Mouse (Mus musculus): ENCODE measurements around the gene Gid8.
"Not testable (repeated sequence)": the region's sequence is repeated elsewhere in the genome, so short reads cannot be mapped to it uniquely, and the experiment has no call there.

Gid8 gene

DNA sequence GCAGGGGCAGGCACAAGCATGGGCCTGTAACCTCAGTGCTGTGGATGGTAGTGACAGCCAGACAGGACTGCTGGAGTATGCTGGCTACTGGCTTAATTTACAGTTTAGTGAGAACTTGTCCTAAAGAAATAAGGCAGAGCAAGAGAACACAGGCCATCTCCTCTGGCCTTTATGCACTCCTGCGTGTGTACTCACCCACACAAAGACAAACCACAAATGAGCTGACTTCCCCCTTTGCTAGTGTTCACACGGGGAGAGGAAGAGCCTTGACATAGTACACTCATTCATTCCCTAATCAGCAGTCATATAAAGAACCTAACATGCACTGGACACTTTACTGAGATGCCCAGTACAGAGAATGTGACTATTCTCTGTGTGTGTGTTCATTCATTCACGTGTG, 4.9 kb upstream of the Gid8 start:
- in situ Hi-C loops (cut with MboI; ENCODE audit: low pct_unique_long_range_greater_than_20kb in 1 of 2, low sequenced_read_pairs in 2 of 2, unreplicated experiment in 1 of 2): no loop called here

DNA sequence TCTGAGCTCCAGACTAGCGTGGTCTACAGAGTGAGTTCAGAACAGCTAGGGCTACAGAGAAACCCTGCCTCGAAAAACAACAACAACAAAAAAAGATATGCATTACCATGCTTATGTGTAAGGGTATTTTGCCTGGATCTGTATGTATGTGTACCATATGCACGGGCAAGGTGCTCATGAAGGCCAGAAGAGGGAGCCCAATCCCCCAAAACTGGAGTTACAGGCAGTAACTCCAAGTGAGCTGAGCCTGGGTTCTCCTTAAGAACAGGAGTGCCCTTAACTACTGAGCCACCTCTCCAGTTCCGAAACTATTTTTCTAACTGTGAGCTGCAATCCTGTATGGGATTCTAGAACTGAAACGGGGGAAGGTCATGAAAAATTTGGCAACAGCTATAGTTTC, 3.9 kb upstream of the Gid8 start:
- in situ Hi-C loops (cut with MboI; ENCODE audit: low pct_unique_long_range_greater_than_20kb in 1 of 2, low sequenced_read_pairs in 2 of 2, unreplicated experiment in 1 of 2): no loop called here

DNA sequence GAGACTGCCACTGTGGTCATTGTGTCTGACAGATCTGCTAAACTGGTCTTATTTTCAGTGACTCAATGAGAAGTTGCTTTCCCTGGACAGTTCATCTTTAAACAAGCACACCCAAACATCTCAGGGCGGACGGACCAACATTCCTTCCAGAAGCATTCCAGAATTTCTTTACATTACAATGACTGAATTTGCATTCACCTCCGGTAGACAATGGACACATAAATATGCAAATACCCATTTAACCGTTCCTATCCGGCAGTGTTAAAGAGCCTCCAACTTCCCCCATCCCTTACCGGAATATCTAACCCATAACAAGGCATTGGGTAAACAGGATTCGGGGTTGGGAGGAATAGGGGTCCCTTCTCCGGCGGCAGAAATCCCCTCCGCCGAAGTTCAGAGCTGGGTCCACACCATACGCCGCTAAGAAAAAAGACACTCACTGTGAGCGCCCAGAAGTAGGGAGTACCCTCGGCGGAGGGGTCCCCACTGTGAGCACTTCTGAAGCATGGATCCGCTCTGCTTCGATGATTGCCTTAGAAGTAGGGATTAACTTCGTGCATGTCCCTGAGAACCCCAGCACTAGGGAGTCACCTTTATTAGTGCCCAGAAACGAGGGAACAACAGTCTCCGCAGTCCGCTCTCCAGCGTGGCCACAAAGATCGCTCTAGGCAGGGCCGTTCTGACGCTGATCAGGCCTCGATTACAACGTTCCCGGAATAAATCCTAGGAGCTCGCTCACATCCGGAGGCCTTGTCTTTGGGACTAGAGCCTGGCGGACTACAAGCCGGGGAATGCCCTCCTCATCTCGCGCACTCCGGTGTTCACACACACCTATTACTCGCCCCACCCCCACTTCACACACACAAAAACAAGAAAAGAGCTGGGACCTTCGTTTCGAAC, 644 bp upstream of the Gid8 start:
- in situ Hi-C loops (cut with MboI; ENCODE audit: low pct_unique_long_range_greater_than_20kb in 1 of 2, low sequenced_read_pairs in 2 of 2, unreplicated experiment in 1 of 2): no loop called here

DNA sequence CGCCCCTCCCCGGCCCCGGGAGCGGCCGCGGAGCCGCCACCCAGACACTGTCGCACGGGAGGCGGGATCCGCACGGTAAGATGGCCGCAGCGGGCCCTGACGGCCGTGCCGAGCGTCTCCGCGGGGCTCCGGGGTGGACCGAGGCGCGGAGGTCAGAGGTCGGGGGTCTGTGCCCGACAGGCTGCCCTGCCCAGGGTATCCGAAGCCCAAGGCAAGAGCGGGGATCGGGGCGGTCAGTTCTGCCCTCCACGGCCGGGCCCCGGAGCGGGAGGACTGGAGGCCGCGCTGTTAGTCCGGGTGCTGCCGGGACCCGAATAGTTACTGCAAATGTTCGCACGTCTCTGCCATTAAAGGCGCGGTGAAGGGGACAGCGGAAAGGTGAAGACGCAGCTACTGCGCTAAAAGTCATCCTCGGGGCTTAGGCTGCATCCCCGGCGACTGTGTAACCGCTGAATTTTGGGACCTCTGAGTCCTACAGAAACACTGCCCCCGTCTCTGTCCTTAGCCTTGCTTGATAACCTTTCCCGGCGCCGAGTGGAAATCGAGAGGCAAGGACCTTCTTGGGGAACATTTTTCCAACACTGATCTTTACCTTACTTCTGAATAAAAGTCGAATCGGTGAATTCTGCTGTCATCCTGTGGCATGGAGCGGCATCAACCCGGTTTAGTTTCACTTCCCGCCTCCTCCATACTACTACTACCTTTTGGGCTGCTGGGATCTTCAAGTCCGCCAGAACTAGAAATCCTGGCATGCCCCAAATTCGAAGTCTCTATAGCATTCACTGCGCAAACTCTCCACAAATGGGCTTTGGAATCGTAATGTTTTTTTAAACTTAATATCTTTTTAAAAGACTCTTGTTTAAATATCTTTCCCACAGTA, 599 bp downstream of the Gid8 start:
- in situ Hi-C loops (cut with MboI; ENCODE audit: low pct_unique_long_range_greater_than_20kb in 1 of 2, low sequenced_read_pairs in 2 of 2, unreplicated experiment in 1 of 2): no loop called here

DNA sequence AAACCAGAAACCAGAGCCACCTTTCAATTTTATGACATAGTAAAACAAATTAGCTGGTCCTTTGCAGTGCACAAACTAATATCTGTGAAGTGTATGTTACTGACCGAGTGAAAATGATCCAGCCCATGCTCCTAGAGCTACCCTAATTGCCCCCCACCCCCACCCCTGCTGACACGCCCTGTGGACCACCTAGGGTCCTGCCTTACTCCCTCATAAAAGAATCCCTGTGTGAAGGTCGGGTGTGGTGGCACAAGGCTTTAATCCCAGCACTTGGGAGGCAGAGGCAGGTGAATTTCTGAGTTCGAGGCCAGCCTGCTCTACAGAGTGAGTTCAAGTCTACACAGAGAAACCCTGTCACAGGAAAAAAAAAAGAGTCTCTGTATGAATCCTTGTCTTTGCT, 1.6 kb downstream of the Gid8 start:
- in situ Hi-C loops (cut with MboI; ENCODE audit: low pct_unique_long_range_greater_than_20kb in 1 of 2, low sequenced_read_pairs in 2 of 2, unreplicated experiment in 1 of 2): no loop called here

DNA sequence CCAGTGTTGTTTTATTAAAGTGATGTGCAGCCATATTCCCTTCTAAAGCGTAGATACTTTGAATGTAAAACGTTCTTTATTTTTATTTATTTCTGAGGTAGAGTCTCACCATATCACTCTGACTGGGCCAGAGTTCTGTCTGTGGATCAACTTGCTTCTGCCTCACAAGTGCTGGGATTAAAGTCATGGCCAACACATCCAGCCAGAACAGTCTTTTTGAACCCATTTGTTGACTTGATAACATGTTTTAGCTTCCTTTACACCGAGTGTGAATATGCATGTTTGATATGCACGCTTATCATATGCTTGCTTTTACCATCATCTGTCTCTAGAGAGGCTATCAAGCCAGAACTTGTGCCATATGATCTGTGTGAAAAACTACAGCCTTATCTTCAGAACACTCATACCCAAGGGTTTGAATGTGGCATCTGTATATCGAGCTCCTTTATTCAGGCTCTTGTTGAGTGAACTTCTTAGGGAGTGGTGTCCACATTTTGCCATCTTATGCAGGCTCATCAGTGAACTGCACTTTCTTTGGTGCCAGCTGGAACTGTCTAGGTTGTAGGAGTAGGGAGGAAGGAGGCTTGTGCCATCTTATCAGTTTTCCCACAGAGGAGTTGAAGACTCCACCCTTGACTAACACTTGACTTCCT, 2.2 kb downstream of the Gid8 start:
- in situ Hi-C loops (cut with MboI; ENCODE audit: low pct_unique_long_range_greater_than_20kb in 1 of 2, low sequenced_read_pairs in 2 of 2, unreplicated experiment in 1 of 2): no loop called here

DNA sequence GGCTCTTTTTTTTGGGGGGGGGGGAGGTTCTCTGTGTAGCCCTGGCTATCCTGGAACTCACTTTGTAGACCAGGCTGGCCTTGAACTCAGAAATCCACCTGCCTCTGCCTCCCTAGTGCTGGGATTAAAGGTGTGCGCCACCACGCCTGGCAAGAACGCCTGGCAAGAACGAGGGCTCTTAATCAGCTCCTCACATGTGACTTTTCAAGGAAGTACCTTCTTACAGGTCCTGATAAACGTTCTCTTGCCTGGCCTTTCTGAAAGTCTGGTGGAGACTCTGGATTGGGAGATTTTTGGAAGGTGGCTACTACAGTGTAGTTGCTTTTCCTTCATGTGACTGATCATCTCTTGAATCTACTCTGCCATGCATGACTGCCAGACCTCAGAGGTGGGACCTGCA, 12.8 kb downstream of the Gid8 start:
- in situ Hi-C loops (cut with MboI; ENCODE audit: low pct_unique_long_range_greater_than_20kb in 1 of 2, low sequenced_read_pairs in 2 of 2, unreplicated experiment in 1 of 2): not testable (repeated sequence)

DNA sequence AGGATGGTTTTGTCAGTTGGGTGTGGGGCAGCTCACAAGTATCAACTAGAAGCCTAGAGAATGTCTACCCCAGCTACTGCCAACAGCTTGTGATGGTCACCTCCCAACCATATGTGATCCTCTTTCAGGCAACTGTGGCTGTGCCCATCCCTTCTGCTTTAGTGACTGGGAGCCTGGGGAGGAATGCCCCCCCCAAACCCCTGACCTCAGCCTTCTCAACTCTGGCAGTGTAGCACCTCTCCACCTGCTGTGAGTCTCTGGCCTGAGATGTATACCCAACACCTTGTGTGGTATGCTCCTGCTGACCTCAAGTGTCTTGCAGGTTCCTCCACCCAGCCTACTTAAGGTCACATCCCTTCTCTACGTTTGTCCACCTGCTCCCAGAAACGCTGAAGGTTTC, 13.9 kb downstream of the Gid8 start:
- in situ Hi-C loops (cut with MboI; ENCODE audit: low pct_unique_long_range_greater_than_20kb in 1 of 2, low sequenced_read_pairs in 2 of 2, unreplicated experiment in 1 of 2): no loop called here

DNA sequence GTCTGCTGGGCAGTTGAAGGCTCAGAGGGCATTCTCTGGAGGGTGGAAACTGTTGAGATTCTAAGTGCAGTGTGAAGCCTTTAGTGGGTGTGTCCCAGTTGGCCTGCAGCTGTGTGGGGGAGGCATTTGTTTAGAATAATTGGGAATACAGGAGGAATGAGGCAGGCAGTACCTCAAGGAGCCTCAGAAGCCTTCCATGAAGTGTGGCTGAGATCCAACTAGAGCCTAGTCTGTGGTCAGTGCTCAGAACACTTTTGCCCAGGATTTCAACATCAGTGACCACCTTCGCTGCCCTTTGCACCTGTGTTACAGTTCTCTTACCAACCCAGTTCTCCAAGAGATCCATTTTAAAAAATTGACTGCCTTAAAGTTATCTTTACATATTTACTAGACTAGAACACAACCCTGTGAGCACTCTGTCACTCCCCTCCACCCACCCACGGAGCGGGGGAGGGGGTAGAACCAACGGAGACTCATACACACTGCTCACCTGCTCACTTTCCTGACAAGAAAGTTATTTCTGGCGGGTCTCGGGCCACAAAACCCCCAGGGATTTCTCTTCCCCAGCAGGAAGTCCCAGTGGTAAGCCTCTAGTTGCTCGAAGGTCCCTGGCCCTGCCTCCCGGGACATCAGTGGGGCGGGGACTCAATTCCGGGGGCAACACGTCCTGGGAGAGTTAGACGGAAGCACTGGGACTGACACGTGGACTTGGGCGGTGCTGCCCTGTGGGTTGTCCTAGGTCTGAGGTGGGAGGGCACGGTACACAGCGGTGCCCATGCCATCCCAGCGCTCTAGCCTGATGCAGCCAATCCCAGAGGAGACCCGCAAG, 14.9 kb downstream of the Gid8 start, which contains the start of gene Slc17a9:
TSS of gene Slc17a9 (plus strand) at position 679 of the 829 bp plus-strand sequence.
- in situ Hi-C loops (cut with MboI; ENCODE audit: low pct_unique_long_range_greater_than_20kb in 1 of 2, low sequenced_read_pairs in 2 of 2, unreplicated experiment in 1 of 2): no loop called here

DNA sequence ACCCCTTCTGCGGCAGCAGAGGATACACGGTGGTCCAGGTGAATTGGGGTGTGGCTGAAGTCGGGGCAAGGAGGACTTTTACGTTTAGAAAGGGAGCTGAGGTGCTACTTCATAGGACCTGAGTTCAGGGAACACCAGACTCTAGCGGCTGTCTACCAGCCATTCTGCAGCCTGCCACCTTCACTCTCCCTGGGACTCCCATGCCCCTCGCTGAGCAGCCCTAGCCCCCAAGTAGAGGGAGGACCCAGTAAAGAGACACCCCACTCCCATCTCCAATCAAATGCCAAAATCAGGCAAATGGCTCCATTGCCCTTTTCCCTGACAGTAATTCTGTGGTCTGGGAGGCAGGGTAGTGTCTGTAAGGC, 15.5 kb downstream of the Gid8 start:
- in situ Hi-C loops (cut with MboI; ENCODE audit: low pct_unique_long_range_greater_than_20kb in 1 of 2, low sequenced_read_pairs in 2 of 2, unreplicated experiment in 1 of 2): no loop called here

DNA sequence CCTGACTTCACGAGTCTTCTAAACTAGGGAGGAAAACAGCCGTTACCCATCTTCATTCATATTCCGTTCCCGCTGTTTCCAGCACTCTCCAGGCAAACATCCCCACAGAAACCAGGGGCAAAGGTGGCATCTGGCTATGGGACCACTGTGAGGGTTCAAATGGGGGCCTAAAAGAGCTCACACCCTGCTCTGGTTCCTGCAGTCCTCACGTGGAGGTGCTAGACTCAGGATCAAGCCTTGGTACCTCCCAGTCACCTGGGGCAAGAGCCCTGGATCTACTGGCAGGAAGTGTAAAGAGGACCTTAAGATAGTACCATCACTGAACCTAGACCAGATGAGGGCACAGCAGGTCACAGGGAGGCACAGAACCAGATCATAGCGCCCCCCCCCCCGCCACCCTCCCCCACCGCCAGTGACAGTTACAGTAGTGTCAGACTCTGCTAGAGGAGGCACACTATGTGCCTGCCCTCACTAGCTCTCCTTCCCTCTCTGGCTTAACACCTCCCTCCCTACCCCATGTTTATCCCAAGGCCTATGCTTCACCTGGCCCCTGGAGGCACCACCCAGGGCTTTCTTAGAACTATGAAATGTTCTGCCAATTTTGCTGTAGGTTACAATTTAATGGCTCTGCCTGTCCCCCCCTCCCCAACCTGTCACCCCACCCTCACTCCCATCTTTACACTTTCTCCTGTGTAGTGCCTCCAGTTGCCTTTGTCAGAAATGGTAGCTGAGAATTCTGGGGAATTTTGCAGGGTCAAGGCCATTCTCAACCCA, 16.1 kb downstream of the Gid8 start:
- in situ Hi-C loops (cut with MboI; ENCODE audit: low pct_unique_long_range_greater_than_20kb in 1 of 2, low sequenced_read_pairs in 2 of 2, unreplicated experiment in 1 of 2): no loop called here

DNA sequence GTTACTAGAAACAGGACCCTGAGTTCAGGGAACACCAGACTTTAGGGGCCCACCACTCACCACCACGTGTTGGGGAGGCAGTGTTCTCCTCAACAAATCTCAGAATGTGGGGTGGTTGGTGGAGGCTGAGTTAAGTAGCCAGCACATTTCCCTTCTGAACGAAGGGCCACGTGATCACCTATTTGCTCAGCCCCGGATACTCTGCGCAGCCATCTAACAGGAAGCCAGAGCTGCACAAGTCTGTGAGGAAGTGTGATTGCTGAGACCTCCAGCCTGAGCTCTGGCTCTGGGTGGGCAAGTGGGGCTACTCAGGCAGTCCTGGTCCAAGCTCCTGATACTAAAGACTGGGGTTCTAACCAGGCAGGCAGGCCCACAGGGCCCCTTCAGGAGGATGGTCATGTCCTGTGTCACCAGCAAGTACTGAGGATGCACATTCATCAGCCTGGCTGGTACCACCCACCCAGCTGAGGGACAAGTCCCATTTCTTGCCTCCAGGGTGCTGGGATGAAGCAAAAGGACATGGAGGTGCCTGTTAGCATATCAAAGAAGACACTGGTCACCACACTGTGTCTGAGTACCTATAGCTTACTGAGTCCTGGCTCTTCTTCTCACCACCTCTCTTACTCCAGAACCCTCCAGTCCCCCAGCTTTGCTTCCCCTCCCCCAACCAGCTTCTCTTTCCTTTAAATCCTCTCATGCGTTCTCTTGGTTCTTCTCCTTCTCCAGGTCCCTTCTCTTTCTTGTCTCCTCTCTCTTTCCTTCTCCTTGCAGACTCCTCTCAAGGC, 16.9 kb downstream of the Gid8 start:
- in situ Hi-C loops (cut with MboI; ENCODE audit: low pct_unique_long_range_greater_than_20kb in 1 of 2, low sequenced_read_pairs in 2 of 2, unreplicated experiment in 1 of 2): no loop called here

DNA sequence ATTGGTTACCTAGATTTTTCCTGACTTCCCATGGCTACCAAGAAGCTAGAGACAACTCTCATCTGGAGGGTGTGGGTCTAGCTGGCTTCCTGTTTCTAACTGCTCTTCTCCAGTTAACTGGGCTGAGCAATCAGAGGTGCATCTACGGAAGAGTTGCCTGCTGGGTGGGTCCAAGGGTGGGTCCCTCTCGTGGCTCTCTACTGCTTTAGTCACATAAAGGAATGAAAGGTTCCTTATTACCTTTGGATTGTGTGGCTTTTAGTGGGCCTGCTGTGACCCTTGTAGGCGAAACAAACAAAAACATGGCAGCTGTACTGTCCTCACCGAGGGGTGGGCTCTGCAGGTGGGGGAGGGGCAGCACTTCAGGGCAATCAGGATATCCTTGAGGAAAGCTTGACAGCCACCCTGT, 17.7 kb downstream of the Gid8 start:
- in situ Hi-C loops (cut with MboI; ENCODE audit: low pct_unique_long_range_greater_than_20kb in 1 of 2, low sequenced_read_pairs in 2 of 2, unreplicated experiment in 1 of 2): no loop called here

DNA sequence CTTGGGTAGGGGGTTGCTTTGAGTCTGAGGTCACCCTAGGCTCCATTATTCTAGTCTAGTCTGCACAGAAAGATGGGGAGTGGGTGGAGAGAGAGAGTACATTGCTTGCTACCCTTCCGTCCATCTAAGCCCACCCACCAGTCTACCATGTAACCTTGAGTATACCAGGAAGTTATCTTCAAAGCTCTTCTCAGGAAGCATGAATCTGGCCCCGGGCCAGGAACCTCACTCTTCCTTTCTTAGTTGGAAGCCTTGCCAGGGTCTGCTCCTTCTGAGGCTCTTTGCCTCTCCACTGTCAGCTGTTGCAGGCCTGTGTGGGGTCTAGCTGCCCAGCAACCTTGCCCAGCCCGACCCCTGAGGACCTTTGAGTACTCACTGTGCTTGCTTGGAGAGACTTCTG, 21.1 kb downstream of the Gid8 start:
- in situ Hi-C loops (cut with MboI; ENCODE audit: low pct_unique_long_range_greater_than_20kb in 1 of 2, low sequenced_read_pairs in 2 of 2, unreplicated experiment in 1 of 2): no loop called here

DNA sequence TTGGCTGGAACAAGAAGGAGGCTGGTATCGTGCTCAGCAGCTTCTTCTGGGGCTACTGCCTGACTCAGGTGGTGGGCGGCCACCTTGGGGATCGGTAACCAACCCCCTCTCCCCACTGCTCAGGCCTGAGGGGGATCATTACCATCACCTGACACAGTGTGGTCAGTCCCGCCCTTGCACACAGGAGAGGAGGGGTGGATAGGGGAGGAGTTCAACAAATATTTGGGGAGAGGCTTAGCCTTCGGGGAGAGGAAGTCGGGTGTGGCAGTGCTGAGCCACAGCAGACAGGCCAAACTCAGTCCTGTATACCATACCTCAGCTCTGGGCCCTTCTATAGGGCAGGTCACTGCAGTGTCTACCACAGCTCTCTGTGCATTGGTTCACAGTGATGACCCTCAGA, 22.1 kb downstream of the Gid8 start:
- in situ Hi-C loops (cut with MboI; ENCODE audit: low pct_unique_long_range_greater_than_20kb in 1 of 2, low sequenced_read_pairs in 2 of 2, unreplicated experiment in 1 of 2): no loop called here

DNA sequence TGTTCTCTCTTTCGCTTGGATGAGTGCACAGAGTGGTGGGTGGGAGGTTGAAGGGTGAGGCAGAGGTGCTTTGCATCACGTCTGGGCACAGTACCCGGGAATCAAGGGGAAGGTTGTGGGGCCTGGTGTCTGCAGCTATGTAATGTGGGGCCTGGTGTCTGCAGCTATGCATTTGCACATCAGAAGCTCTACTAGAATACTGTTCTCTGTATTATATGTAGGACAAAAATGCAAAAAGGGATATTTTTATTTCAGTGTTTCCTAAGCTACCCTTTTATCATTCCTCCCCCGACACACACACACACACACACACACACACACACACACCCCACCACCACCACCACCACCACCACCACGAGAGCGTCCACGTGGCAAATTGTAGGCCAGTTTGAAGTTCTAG, 25.3 kb downstream of the Gid8 start:
- in situ Hi-C loops (cut with MboI; ENCODE audit: low pct_unique_long_range_greater_than_20kb in 1 of 2, low sequenced_read_pairs in 2 of 2, unreplicated experiment in 1 of 2): no loop called here

DNA sequence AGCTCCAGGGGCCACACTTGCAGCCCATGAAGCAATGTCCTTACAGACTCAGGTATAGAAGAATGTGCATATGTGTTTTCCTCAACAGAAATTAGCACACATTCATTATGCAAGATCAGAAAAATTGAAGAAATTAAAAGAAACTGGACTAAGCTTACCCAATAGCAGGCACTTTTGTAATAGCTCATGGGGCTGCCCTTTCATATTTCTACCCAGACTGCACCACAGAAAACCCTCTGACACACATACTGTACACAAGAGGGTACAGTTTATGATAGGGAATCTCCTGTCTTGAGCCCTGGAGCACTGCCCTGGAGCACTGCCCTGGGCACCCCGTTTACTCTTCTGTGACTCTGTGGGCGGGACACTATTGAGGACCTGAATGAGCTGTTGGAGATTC, 28.1 kb downstream of the Gid8 start:
- in situ Hi-C loops (cut with MboI; ENCODE audit: low pct_unique_long_range_greater_than_20kb in 1 of 2, low sequenced_read_pairs in 2 of 2, unreplicated experiment in 1 of 2): no loop called here
